Mouse (Mus musculus) cortical plate, adult 2 months (tissue): ENCODE results near the gene Clip2.

Experiments used
- CTCF ChIP-seq: fragments of 200-500 bp; IDR thresholded peaks from 2 replicates; pipeline ENCODE4 v1.5.1; 2011; ENCODE audit warnings: mild to moderate bottlenecking, control low read depth, low read length; ENCODE audit not compliant: insufficient read depth; ENCODE audit errors: extremely low read depth
- POLR2A ChIP-seq: fragments of 200-500 bp; IDR thresholded peaks from 2 replicates; pipeline ENCODE4 v1.6.1; 2011; ENCODE audit warnings: mild to moderate bottlenecking, low read length, control low read depth; ENCODE audit not compliant: insufficient read depth; ENCODE audit errors: extremely low read depth

- no peak for TF ChIP-seq CTCF
- no peak for TF ChIP-seq POLR2A
Observed at GRCm38 (mm10) chr5:134532417-134532816, 19.8 kb downstream of the Clip2 start.
